Comparison of ENCODE assay signal across 14 mouse cellular contexts in genomic region chr2:132004495-132005136, GRCm38 (mm10). TPM values are rescaled to one million over a fixed set of nuclear protein-coding genes. Genes with fewer than 3 reads are reported as not detected.
DNase-seq lines count a peak whose midpoint lies in the region; ATAC-seq lines count a peak whose summit lies in the region.
"Had no signal": no experiment of that assay in that cellular context is flagged by ENCODE, and none has a peak within 500 bp of the region (broad histone marks: within the 10 kb centered on the region; RNA-seq: fewer than 3 reads in every experiment).

No protein-coding gene starts in this region.

- peak; percentile 22 to 66 for DNase-seq in spleen, postnatal 4 days (ENCODE audit: low spot score in 2 of 2)
- no peak for DNase-seq in spleen, postnatal 14 days (ENCODE audit: low spot score in 2 of 2)
- peak; percentile 30 for DNase-seq in ZHBTc4 (ENCODE audit: low read depth, low spot score)
- peak; percentile 80 to 83 for DNase-seq in lung, adult 18-20 months
- no peak for DNase-seq in left cerebral cortex, postnatal 25 days (ENCODE audit: low spot score in 2 of 2)
- DNase-seq in cerebellum, adult 9-11 months = no peak
- DNase-seq: cerebellum, adult 2 months; kidney, adult 18-20 months; kidney, postnatal 36 days; thymus, adult 18-20 months had no signal

- peak; percentile 25; the same call in 1 of the 2 replicates for ATAC-seq in neutrophil, adult 5-6 weeks (ENCODE audit: extremely low read depth, insufficient number of reproducible peaks, low FRiP score, poor library complexity, severe bottlenecking)
- no peak for ATAC-seq in erythroid progenitor cell, adult 5-6 weeks (replicated peaks; ENCODE audit: low FRiP score, poor library complexity, severe bottlenecking)
- ATAC-seq: liver, embryonic 12.5 days had no signal

- intact Hi-C loops in left cerebral cortex, postnatal 25 days (cut with DNase I) = no loop called here

RNA-seq across cellular contexts. Expression of gene Rassf2, which starts 25.4 kb away (rescaled TPM):
- total RNA-seq in neutrophil, adult 5-6 weeks (2017) = 193 and 210 TPM in 2 replicates
- total RNA-seq in left cerebral cortex, postnatal 25 days (2021) = 10 to 100 TPM; 36.1 to 38.7 TPM
- total RNA-seq in erythroid progenitor cell, adult 5-6 weeks (2015; ENCODE audit: low replicate concordance) = 9.6 and 9.7 TPM in 2 replicates
- total RNA-seq in erythroid progenitor cell, adult 5-6 weeks (2017; ENCODE audit: low replicate concordance) = 8.0 and 16.7 TPM in 2 replicates

RNA-seq across cellular contexts. Expression of gene Prnd, which starts 54.0 kb away (rescaled TPM):
- total RNA-seq in neutrophil, adult 5-6 weeks (2017) = 0.23 TPM in 1 of 2 replicates, not detected in the other
- not detected for total RNA-seq in left cerebral cortex, postnatal 25 days (2021)
- not detected in 2 replicates for total RNA-seq in erythroid progenitor cell, adult 5-6 weeks (2015; ENCODE audit: low replicate concordance)
- total RNA-seq in erythroid progenitor cell, adult 5-6 weeks (2017; ENCODE audit: low replicate concordance) = 0.38 and 1.8 TPM in 2 replicates
- total RNA-seq: MEL had no signal

Comparison
In these comparisons a context has a peak if more than half of its experiments do, and no peak if none do; other contexts are left out.
1. DNase-seq: peak in spleen, postnatal 4 days (2 of 2), ZHBTc4 (single experiment) and lung, adult 18-20 months (2 of 2); none in spleen, postnatal 14 days (0 of 2), left cerebral cortex, postnatal 25 days (0 of 2) and cerebellum, adult 9-11 months (single experiment).